In the genomic region with DNA sequence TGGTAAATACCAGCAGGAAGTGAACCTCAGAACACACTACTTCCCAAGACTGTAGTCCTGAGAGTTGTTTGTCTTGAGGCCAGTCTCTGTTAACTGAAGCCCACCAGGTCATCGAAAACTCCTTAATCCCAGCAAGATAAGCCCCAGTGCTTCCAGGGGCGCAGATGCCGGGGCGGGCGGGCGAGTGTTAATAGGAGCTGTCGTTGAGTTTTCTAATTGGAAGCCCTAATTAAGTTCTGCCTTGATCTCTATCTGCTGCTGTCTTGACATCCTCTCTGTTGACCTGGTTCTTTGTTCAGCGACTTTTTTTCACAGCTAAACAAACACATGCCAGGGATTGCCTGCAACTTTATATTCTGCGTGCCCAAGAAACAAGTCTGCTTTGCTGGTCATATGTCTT, we compare ENCODE assay signal across 13 mouse cellular contexts.
DNase-seq lines count a peak whose midpoint lies in the region; ATAC-seq lines count a peak whose summit lies in the region.
"Had no signal": no experiment of that assay in that cellular context is flagged by ENCODE, and none has a peak within 500 bp of the region (broad histone marks: within the 10 kb centered on the region; RNA-seq: fewer than 3 reads in every experiment).

No protein-coding gene starts in this region.

- H3K9ac ChIP-seq in heart, embryonic 14.5 days (ENCODE audit: low read length): no peak overlapping the region; the same call in 1 of the 2 replicates
- no peak overlapping the region for H3K9ac ChIP-seq in liver, embryonic 11.5 days (ENCODE audit: low read depth, low read length)
- no peak overlapping the region for H3K9ac ChIP-seq in forebrain, embryonic 13.5 days
- H3K9ac ChIP-seq in stomach, embryonic 15.5 days: no peak overlapping the region
- H3K9ac ChIP-seq: limb, embryonic 12.5 days; neural tube, embryonic 13.5 days had no signal

- peak overlapping the region in 1 of 2 experiments; percentile 58; a peak in 1 of 4 replicates for H3K27ac ChIP-seq in heart, embryonic 14.5 days (replicated peaks in 1 of 2; ENCODE audit: control insufficient read depth in 1 of 2, insufficient read depth in 1 of 2, low read depth in 2 of 2, low read length in 2 of 2)
- H3K27ac ChIP-seq in liver, embryonic 11.5 days (ENCODE audit: low read depth, low read length): no peak overlapping the region
- H3K27ac ChIP-seq in forebrain, embryonic 13.5 days: peak overlapping the region; percentile 21; the same call in 1 of the 2 replicates
- H3K27ac ChIP-seq in stomach, embryonic 15.5 days: no peak overlapping the region
- H3K27ac ChIP-seq: limb, embryonic 12.5 days; macrophage; neural tube, embryonic 13.5 days had no signal

- H3K4me2 ChIP-seq in heart, embryonic 14.5 days (ENCODE audit: low read length): peak overlapping the region; percentile 27; the same call in 1 of the 2 replicates
- peak overlapping the region; percentile 0 for H3K4me2 ChIP-seq in liver, embryonic 11.5 days
- peak overlapping the region; percentile 19 for H3K4me2 ChIP-seq in forebrain, embryonic 13.5 days
- peak overlapping the region; percentile 1; the same call in 1 of the 2 replicates for H3K4me2 ChIP-seq in stomach, embryonic 15.5 days
- H3K4me2 ChIP-seq: limb, embryonic 12.5 days; neural tube, embryonic 13.5 days had no signal

- no peak for ATAC-seq in heart, embryonic 14.5 days (ENCODE audit: insufficient number of reproducible peaks, insufficient read depth, low FRiP score, low read depth)
- ATAC-seq in liver, embryonic 11.5 days (replicated peaks; ENCODE audit: low FRiP score): no peak
- ATAC-seq in forebrain, embryonic 13.5 days: peak; percentile 50; the same call in 1 of the 2 replicates
- no peak for ATAC-seq in stomach, embryonic 15.5 days (ENCODE audit: insufficient read depth, low FRiP score, low read depth)

- H3K4me3 ChIP-seq in heart, embryonic 14.5 days (ENCODE audit: control insufficient read depth in 1 of 2, insufficient read depth in 1 of 2, low read depth in 1 of 2, low read length in 2 of 2): no peak overlapping the region
- H3K4me3 ChIP-seq in liver, embryonic 11.5 days (ENCODE audit: low read depth, low read length): no peak overlapping the region
- H3K4me3 ChIP-seq in forebrain, embryonic 13.5 days: no peak overlapping the region
- H3K4me3 ChIP-seq in stomach, embryonic 15.5 days (replicated peaks): no peak overlapping the region
- H3K4me3 ChIP-seq: limb, embryonic 12.5 days; neural tube, embryonic 13.5 days had no signal

- H3K27me3 ChIP-seq in heart, embryonic 14.5 days (ENCODE audit: control insufficient read depth, insufficient read depth, low read length): no peaks in the 10 kb centered on the region
- H3K27me3 ChIP-seq in liver, embryonic 11.5 days (replicated peaks; ENCODE audit: control insufficient read depth, insufficient read depth, low read length): no peaks in the 10 kb centered on the region
- H3K27me3 ChIP-seq in forebrain, embryonic 13.5 days: no peaks in the 10 kb centered on the region
- no peaks in the 10 kb centered on the region for H3K27me3 ChIP-seq in stomach, embryonic 15.5 days (replicated peaks)
- H3K27me3 ChIP-seq: limb, embryonic 12.5 days; neural tube, embryonic 13.5 days had no signal

- H3K36me3 ChIP-seq in heart, embryonic 14.5 days (ENCODE audit: control insufficient read depth, insufficient read depth, low read length): no peaks in the 10 kb centered on the region
- H3K36me3 ChIP-seq in liver, embryonic 11.5 days (ENCODE audit: control insufficient read depth, insufficient read depth, low read length): no peaks in the 10 kb centered on the region
- no peaks in the 10 kb centered on the region for H3K36me3 ChIP-seq in forebrain, embryonic 13.5 days (ENCODE audit: poor library complexity, severe bottlenecking)
- H3K36me3 ChIP-seq in stomach, embryonic 15.5 days: no peaks in the 10 kb centered on the region
- H3K36me3 ChIP-seq: limb, embryonic 12.5 days; neural tube, embryonic 13.5 days had no signal

- WGBS in heart, embryonic 14.5 days: 36% methylated on average over 9 of the region's 9 CpGs
- 38% methylated on average over 9 of the region's 9 CpGs for WGBS in liver, embryonic 11.5 days
- 1% methylated on average over 9 of the region's 9 CpGs for WGBS in forebrain, embryonic 13.5 days
- WGBS in stomach, embryonic 15.5 days: 53% methylated on average over 9 of the region's 9 CpGs

- intact Hi-C loops in heart, postnatal 10 days (cut with DNase I): loop anchor here (2.0 kb wide), 1 partner anchor 165 kb away; a partner anchor contains a TSS

- no peak for DNase-seq in heart, postnatal 10 days
- no peak for DNase-seq in liver, embryonic 11.5 days (ENCODE audit: low spot score)
- DNase-seq in liver: no peak
- no peak for DNase-seq in ovary, postnatal 36 days (ENCODE audit: low spot score)
- DNase-seq in thymus, postnatal 4 days: no peak
- DNase-seq: heart, postnatal 14 days; kidney, postnatal 4 days had no signal

- H3K9me3 ChIP-seq in heart, embryonic 14.5 days (ENCODE audit: control insufficient read depth, low read length): no peaks in the 10 kb centered on the region
- H3K9me3 ChIP-seq in liver, embryonic 11.5 days (ENCODE audit: control insufficient read depth, low read length): no peaks in the 10 kb centered on the region
- H3K9me3 ChIP-seq in forebrain, embryonic 13.5 days (replicated peaks): no peaks in the 10 kb centered on the region
- no peaks in the 10 kb centered on the region for H3K9me3 ChIP-seq in stomach, embryonic 15.5 days
- H3K9me3 ChIP-seq: limb, embryonic 12.5 days had no signal

- H3K4me1 ChIP-seq in heart, embryonic 14.5 days (ENCODE audit: control insufficient read depth in 2 of 2, insufficient read depth in 2 of 2, low read length in 2 of 2): peaks cover 19 to 40% of the 10 kb centered on the region in 2 experiments
- H3K4me1 ChIP-seq in liver, embryonic 11.5 days (replicated peaks; ENCODE audit: control insufficient read depth, insufficient read depth, low read length): peaks cover 25% of the 10 kb centered on the region
- H3K4me1 ChIP-seq in forebrain, embryonic 13.5 days: peaks cover 47% of the 10 kb centered on the region
- peaks cover 12% of the 10 kb centered on the region; the same call in 1 of the 2 replicates for H3K4me1 ChIP-seq in stomach, embryonic 15.5 days
